Mouse (Mus musculus) CH12F3 (cell line): ENCODE results near the gene Olfr774.
"Not testable (repeated sequence)": the region's sequence is repeated elsewhere in the genome, so short reads cannot be mapped to it uniquely, and the experiment has no call there.

Experiments
- in situ Hi-C: fragments of 300-500 bp; cut with MboI; formaldehyde crosslinking; loops from 2 replicates; pipeline ENCODE4 v1.14.3; 2020; ENCODE audit warnings: low sequenced_read_pairs

Olfr774 gene

GRCm38 (mm10) chr10:129235904-129236303 is at the start of gene Olfr774:
Gene Olfr774 (plus strand): TSS chr10:129236204.
- in situ Hi-C loops: no loop called here

GRCm38 (mm10) chr10:129187319-129187718 is 48.7 kb upstream of the Olfr774 start, which contains the start of gene Olfr773:
Gene Olfr773 (minus strand): TSS chr10:129187419.
- in situ Hi-C loops: not testable (repeated sequence)

- in situ Hi-C loops: no loop called here
Measured at GRCm38 (mm10) chr10:129230737-129231136, 5.3 kb upstream of the Olfr774 start.

- in situ Hi-C loops: no loop called here
Measured at GRCm38 (mm10) chr10:129248112-129248511, 12.1 kb downstream of the Olfr774 start, which contains the start of gene Olfr775. Gene Olfr775 (plus strand): TSS chr10:129248412.

- in situ Hi-C loops: no loop called here
Measured at GRCm38 (mm10) chr10:129258827-129259226, 22.8 kb downstream of the Olfr774 start, which contains the start of gene Olfr776. Gene Olfr776 (plus strand): TSS chr10:129259127.

- in situ Hi-C loops: no loop called here
Measured at GRCm38 (mm10) chr10:129271081-129271535, 35.1 kb downstream of the Olfr774 start, which contains the start of gene Olfr777. Gene Olfr777 (minus strand): TSS chr10:129271485.
